Mouse (Mus musculus) layer of hippocampus, adult 2 months (tissue): ENCODE measurements around the gene Ralb. TPM values are rescaled to one million over a fixed set of nuclear protein-coding genes. Genes with fewer than 3 reads are reported as not detected.

Source experiments
- DNase-seq, 2 experiments: peaks; one replicate each; pipeline ENCODE4 v3.0.0; 2022; ENCODE audit warnings: low spot score in 2 of 2
- H3K27ac ChIP-seq: fragments of 200-600 bp; 2 replicates; pipeline ENCODE4 v1.8.1; 2022
- H3K4me3 ChIP-seq: fragments of 200-600 bp; 2 replicates; pipeline ENCODE4 v1.8.1; 2022; ENCODE audit warnings: mild to moderate bottlenecking
- CTCF ChIP-seq: fragments of 200-600 bp; conservative IDR thresholded peaks from 2 replicates; pipeline ENCODE4 v1.8.1; 2022; ENCODE audit warnings: antibody characterized with exemption, mild to moderate bottlenecking, moderate library complexity
- total RNA-seq, 2 experiments: library from RNA; stranded (reverse); gene quantifications; 2 replicates each; pipeline ENCODE4 v1.2.3; 2021

Gene Ralb
- total RNA-seq, 2 experiments from 2014 or later = 21.0 to 22.0 TPM

DNA sequence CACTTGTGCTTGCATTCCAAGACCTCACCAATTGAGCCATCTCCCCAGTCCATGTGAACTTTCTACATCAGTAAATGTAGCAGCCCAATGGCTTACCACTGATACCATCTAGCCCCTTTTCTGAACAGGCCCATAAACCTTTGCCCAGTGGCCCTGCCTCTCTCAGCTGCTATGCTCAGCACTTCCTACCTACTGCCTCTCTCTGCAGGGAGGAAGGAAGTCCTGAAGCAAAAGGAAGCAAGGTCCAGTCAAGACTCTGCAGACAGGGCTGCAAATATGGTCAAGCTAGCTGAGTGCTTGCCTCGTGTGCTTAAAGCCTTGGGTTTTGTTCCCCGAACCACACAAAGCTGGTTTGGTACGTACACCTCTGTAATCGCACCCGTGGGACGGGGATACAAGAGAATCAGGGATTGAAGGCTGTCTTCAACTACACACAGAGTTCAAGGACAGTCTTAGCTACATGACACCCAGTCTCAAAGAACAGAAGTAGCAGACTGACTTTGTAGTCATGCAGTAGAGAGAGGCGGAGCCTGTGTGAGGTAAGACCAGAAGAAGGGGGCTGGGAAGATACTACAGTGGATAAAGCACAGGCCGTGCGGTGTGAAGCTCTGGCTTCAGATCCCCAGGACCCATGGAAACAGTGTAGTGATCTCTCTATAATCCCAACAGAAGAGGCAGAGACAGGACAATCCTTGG lies 5.9 kb downstream of the Ralb start:
- Histone ChIP-seq H3K27ac (no peak overlapping the region), H3K4me3 (no peak overlapping the region)
- DNase-seq = no peak
- TF ChIP-seq CTCF = no peak

DNA sequence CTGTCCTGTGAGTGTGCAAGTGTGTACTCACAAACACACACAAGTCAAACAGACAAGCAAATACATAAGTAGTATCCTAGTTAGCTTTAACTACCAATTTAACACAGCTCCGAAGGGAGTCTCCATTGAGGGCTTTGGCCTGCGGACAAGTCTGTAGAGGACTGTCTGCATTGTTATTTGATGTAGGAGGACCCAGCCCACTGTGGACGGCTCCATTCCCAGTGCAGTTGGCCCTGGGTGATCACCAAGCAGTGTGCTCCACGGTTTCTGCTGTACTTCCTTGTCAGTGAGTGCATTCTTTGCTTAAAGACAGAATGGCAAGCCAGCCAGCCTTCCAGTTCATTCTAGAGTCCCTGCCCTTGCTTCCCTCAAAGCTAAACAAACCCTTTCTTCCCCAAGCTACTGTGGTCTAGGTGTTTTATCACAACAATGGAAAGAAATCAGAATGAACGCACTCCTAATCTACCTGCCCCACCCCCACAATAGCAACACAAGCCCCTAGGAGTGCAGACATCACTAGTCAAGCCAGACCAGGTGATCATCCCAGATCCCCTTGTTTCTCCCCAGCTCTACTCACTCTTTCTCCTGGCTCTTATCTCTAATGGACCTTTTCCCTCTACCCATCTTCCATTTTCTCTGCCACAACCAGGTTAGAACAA lies 7.1 kb downstream of the Ralb start:
- no peak for DNase-seq
- Histone ChIP-seq H3K27ac (no peak overlapping the region), H3K4me3 (no peak overlapping the region)
- no peak for TF ChIP-seq CTCF

DNA sequence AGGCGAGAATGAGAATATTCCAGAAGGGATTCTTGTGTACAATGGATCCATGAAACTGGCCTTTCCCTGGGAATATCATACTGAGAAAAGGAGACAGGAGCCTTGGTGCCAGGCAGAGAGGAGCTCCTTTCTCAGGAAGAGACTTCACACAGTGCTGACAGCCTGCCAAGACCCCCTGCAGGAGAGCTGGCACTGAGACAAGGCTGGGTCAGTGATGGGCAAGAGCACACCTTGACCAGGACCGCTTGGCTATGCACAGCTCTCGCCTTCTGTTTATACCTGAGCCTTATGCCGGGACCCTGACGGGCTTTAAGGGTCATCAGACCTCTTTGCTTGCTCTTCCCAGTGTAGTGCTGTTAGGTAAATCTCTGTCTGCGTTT lies 9.2 kb downstream of the Ralb start:
- Histone ChIP-seq H3K4me3 (no peak overlapping the region), H3K27ac (no peak overlapping the region)
- no peak for DNase-seq
- no peak for TF ChIP-seq CTCF

DNA sequence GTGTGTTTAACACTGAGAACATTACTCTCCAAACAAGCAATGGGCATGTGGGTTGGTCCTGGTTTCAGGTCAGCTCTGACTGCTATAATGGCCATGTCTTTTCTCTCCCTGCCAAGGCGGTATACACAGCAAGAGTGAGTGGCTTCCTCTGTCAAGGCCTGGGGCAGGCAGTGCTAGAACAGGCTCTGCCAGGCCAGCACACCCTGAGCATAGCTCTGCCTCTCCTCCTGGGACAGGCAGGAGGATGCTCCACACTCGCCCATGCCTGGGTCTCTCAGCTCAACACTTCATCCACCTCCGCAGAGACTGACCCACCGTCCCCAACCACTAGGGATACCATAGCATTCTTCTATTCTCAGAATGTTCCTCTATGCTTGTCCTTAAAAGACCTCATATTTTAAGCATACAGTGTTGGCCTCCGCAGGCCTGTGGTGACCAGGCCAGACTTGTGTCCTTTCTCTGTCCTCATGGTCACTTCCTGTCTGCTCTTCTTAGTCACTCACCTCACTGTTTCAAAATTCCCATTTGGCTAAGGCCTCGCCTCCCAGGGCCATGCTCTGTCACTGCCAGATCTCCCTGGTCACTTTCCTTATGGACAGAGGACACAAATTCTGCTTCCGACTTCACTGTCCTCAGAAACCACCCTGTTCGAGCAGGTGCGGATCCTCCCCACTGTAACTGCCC lies 9.7 kb downstream of the Ralb start:
- no peak for DNase-seq
- Histone ChIP-seq H3K27ac (no peak overlapping the region), H3K4me3 (no peak overlapping the region)
- TF ChIP-seq CTCF = no peak

DNA sequence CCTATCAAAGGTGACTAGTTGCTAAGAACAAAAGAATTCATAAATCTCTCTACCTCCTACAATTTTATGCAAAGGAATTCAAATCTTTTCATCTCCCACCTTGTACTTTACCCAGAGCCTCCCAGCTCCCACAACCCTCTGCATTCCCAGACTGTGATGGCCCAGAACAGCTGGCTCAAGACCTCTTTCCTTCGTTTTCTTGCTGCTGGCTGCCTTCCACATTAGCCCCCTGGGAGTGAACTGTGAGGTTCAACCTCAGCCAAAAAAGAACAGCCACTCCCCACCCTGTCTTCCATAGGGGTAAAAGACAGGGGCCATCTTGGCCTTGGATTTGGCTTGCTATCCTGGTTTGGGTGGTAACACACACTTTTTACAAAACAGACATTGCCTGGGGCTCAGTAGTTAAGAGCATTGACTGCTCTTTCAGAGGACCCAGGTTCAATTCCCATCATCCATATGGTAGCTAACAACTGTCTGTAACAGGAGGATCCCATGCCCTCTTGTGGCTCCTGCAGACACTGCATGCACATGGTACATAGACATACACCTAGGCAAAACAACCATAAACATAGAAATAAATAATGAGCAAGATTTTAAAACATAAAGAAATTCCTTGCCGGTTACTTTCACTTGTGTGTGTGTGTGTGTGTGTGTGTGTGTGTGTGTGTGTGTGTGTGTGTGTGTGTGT lies 10.4 kb downstream of the Ralb start:
- H3K27ac ChIP-seq = no peak overlapping the region
- TF ChIP-seq CTCF = peak; percentile 59
- DNase-seq = no peak
- H3K4me3 ChIP-seq = no peak overlapping the region

DNA sequence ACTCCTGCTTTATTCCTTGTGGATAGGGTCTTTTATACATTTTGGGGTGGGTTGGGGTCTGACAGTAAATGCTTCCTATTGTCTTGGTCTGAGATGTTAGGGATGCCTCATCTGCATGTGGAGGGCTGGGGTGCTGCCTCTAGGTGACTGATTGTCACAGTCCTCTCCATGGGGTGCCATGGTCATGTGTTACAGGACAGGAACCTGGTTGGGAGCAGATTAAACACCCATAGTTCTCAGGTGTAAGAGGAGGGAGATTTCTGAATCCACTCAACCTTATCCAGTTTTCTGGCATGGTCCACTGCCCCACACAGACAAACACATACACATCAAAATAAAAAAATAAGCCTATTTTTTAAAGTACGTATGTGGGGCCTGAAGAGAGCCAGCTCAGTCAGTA lies 12.1 kb downstream of the Ralb start:
- Histone ChIP-seq H3K27ac (peak overlapping the region; percentile 28; the same call in 1 of the 2 replicates), H3K4me3 (no peak overlapping the region)
- DNase-seq = no peak
- TF ChIP-seq CTCF = no peak

DNA sequence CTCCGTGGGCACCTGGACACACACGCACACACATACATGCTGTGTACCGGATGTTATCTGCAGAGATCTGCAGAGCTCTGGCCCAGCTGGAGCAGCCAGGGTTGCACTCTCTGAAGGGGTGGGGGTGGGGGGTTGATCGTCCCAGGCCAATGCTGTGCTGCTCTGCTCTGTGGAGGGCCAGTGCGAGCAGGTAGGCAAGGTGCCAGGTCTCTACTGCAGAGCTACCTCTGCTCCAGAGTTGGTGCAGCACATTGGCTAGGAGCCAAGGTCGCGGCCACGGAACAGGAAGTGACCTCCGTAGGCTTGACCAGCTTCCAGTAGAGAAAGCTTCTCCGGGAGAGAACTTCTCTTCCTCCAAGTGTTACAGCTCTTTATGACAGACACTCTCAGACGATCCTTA lies 12.5 kb downstream of the Ralb start:
- Histone ChIP-seq H3K4me3 (no peak overlapping the region), H3K27ac (peak overlapping the region; percentile 28; the same call in 1 of the 2 replicates)
- TF ChIP-seq CTCF = no peak
- no peak for DNase-seq

DNA sequence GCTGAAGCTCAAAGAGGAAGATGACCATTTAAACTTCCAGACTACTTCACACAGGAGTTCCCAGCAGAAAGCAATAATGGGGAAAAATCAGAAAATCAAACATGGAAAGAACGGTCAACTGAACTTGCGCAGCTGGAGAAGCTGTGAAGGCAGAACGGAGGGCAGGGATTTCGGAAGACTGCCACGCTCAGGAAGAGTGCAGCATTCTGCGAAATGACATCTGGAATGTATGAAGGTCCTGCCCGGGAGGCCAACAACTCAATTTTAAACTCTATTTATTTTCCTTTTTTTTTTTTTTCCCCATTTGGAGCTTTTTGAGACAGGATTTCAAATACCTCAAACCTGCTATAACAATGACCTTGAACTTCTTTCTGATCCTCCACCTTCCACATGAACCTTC lies 13.8 kb downstream of the Ralb start:
- TF ChIP-seq CTCF = no peak
- H3K27ac ChIP-seq = no peak overlapping the region
- no peak for DNase-seq
- H3K4me3 ChIP-seq = no peak overlapping the region

DNA sequence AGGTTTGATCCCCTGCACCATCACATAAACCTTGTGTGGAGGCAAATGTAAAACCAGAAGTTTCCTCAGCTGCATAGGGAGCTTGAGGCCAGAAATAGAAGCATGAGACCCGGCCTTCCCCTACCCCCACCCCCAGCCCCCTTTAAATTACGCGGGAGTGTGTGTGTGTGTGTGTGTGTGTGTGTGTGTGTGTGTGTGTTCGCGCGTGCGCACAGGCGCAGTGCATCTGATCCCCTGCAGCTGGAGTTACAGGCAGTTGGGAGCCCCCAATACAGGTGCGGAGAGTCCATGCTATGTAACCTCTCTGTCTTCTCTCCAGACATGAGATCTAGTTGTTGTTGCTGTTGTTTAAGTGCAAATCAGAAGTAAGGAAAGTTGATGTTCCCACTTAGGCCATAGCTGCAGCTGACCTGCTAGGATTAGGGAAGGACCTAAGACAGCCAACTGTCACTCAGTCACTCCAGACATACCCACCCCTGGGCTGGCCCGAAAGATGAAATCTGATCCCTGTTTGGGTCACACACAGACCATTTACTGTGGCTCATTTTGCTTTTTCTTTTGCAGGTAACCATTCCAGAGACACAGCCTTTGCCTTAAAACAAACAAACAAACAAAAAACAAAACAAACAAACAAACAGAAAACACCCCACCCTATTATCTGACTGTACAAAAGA lies 16.5 kb downstream of the Ralb start:
- Histone ChIP-seq H3K27ac (no peak overlapping the region), H3K4me3 (no peak overlapping the region)
- DNase-seq = no peak
- no peak for TF ChIP-seq CTCF

DNA sequence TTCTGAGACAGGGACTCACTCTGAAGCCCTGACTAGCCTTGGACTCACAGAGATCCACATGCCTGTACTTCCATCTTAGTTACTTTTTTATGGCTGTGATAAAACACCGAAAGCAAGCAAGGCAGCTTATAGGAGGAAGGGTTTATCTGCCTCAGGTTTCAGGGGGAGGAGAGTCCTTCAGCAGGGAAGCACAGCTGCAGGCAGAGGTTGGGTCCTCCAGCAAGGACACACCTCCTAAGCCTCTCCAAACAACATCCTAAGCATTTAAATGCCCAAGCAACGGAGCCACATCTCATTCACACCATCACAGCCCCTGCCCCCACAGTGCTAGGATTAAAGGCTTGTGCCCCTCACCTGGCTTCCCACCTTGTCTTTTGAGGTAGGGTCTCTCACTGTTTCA lies 18.8 kb downstream of the Ralb start:
- Histone ChIP-seq H3K4me3 (no peak overlapping the region), H3K27ac (no peak overlapping the region)
- no peak for DNase-seq
- TF ChIP-seq CTCF = no peak

DNA sequence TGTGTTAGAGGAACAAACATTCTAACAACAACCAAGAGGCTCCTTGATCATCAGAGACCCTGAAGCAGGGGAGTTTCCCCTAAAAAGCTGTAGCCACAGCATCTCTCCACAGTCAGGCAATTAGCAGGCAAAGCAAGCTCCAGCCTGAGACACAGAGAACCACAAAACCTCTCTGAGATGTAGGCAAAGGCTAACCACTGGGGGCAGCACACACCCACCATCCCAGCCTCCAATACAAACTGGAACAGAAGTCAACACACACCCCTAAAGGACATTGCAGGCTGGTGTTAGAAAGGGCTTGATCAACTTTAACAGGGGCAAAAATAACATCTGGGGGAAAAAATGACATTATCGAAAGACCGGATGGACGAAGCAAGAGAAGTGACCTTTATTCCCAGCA lies 20.1 kb downstream of the Ralb start:
- no peak for DNase-seq
- no peak overlapping the region for H3K4me3 ChIP-seq
- TF ChIP-seq CTCF = peak; percentile 76
- H3K27ac ChIP-seq = no peak overlapping the region

DNA sequence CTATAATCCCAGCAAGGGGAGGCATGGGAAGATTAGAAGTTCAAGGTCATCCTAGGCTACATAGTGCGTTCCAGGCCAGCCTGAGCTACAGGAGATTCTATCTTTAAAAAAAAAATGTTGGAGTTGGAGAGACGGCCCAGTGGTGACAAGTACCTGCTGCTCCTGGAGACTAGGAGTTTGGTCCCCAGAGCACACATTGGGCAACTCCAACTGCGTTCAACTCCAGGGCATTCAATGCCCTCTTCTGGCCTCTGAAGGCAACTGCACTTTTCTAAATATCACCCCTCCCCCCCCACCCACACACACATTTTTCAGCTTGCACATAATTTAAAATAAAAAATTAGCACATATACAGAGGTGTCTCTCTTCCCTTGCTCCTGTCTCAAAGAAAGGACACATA lies 21.7 kb downstream of the Ralb start:
- Histone ChIP-seq H3K27ac (no peak overlapping the region), H3K4me3 (no peak overlapping the region)
- TF ChIP-seq CTCF = peak; percentile 75
- DNase-seq = no peak
